Mouse (Mus musculus) adrenal gland, postnatal 14 days (tissue): ENCODE measurements around the gene Unk. TPM values are rescaled to one million over a fixed set of nuclear protein-coding genes. Genes with fewer than 3 reads are reported as not detected.
A peak's percentile ranks its signal among the peaks of the same experiment; 100 is the strongest.

ENCODE experiments used
- DNase-seq: peaks from one replicate; pipeline ENCODE4 v3.0.0; 2021; ENCODE audit warnings: mixed read lengths
- long read RNA-seq, 2 experiments: library from polyadenylated mRNA; stranded (forward); transcript quantifications; one replicate each; pipeline ENCODE4 v2.0.0; 2021
- total RNA-seq: library from RNA; stranded (reverse); gene quantifications from 2 replicates; pipeline ENCODE4 v1.2.3, GENCODE M21; 2021

The Unk gene
- total RNA-seq = 20.6 and 24.4 TPM in 2 replicates
- long read RNA-seq, experiment 1, transcript Unk-201 (16 exons, 3,735 nt) = major isoform, 5 of 23 reads
- long read RNA-seq, experiment 1, partial matches to known transcripts = 14 of 23 reads
- long read RNA-seq, experiment 1, other reads (novel, unspliced or antisense) = 3 of 23 reads
- long read RNA-seq, experiment 2, partial matches to known transcripts = 6 of 16 reads
- long read RNA-seq, experiment 2, other reads (novel, unspliced or antisense) = 6 of 16 reads

GRCm38 (mm10) chr11:116030088-116030897, at the start of gene Unk:
Gene Unk (plus strand): TSS chr11:116030322.
- DNase-seq = peak; percentile 98

GRCm38 (mm10) chr11:115982472-115982871, 47.6 kb upstream of the Unk start:
- no peak for DNase-seq

- DNase-seq = no peak
These were observed 46.8 kb upstream of the Unk start for GRCm38 (mm10) chr11:115983291-115983690.

- DNase-seq = no peak
These were observed 40.4 kb upstream of the Unk start for GRCm38 (mm10) chr11:115989686-115990085.

GRCm38 (mm10) chr11:115992098-115992497, 38.0 kb upstream of the Unk start:
- DNase-seq = no peak

GRCm38 (mm10) chr11:115995256-115995655, 34.9 kb upstream of the Unk start:
- no peak for DNase-seq

GRCm38 (mm10) chr11:115997047-115997446, 33.1 kb upstream of the Unk start:
- no peak for DNase-seq

- no peak for DNase-seq
These were observed 32.5 kb upstream of the Unk start for GRCm38 (mm10) chr11:115997662-115998061.

GRCm38 (mm10) chr11:115999027-115999426, 31.1 kb upstream of the Unk start:
- DNase-seq = no peak

- DNase-seq = peak; percentile 81
These were observed 30.5 kb upstream of the Unk start for GRCm38 (mm10) chr11:115999538-116000143.

- DNase-seq = no peak
These were observed 29.5 kb upstream of the Unk start for GRCm38 (mm10) chr11:116000607-116001006.

- DNase-seq = no peak
These were observed 28.4 kb upstream of the Unk start for GRCm38 (mm10) chr11:116001725-116002124.

GRCm38 (mm10) chr11:116002894-116003293, 27.2 kb upstream of the Unk start:
- DNase-seq = no peak

GRCm38 (mm10) chr11:116004186-116004823, 25.8 kb upstream of the Unk start:
- DNase-seq = no peak

GRCm38 (mm10) chr11:116004840-116005700, 25.1 kb upstream of the Unk start:
- peak; percentile 91 for DNase-seq

GRCm38 (mm10) chr11:116005701-116006419, 24.3 kb upstream of the Unk start:
- no peak for DNase-seq

- DNase-seq = no peak
These were observed 22.8 kb upstream of the Unk start for GRCm38 (mm10) chr11:116007095-116007850.

GRCm38 (mm10) chr11:116008411-116008810, 21.7 kb upstream of the Unk start:
- no peak for DNase-seq

- DNase-seq = no peak
These were observed 21.2 kb upstream of the Unk start for GRCm38 (mm10) chr11:116008832-116009375.

GRCm38 (mm10) chr11:116009661-116010060, 20.5 kb upstream of the Unk start:
- no peak for DNase-seq
